Mouse (Mus musculus): ENCODE measurements at regions not wholly inside any gene's neighbourhood (a gene's known extent, or its start where the extent isn't known, plus 50 kb on each side); places are given as distances from the start of the nearest gene placed in this dataset.

- DNase-seq (ENCODE audit: low spot score): no peak
Observed at GRCm38 (mm10) chr13:59916166-59917044, 93.5 kb upstream of the Tut7 start.

- no peak for DNase-seq (ENCODE audit: low spot score)
Observed at GRCm38 (mm10) chr13:59915734-59916133, 92.8 kb upstream of the Tut7 start.

GRCm38 (mm10) chr13:59910179-59911071 is 87.5 kb upstream of the Tut7 start:
- no peak for DNase-seq (ENCODE audit: low spot score)

GRCm38 (mm10) chr13:59909400-59909799 is 86.5 kb upstream of the Tut7 start:
- DNase-seq (ENCODE audit: low spot score): no peak

GRCm38 (mm10) chr13:59908786-59909185 is 85.8 kb upstream of the Tut7 start:
- DNase-seq (ENCODE audit: low spot score): no peak

GRCm38 (mm10) chr13:59905488-59905887 is 82.5 kb upstream of the Tut7 start:
- no peak for DNase-seq (ENCODE audit: low spot score)

- no peak for DNase-seq (ENCODE audit: low spot score)
Observed at GRCm38 (mm10) chr13:59904415-59904814, 81.5 kb upstream of the Tut7 start.

- DNase-seq (ENCODE audit: low spot score): no peak
Observed at GRCm38 (mm10) chr13:59899521-59899920, 76.6 kb upstream of the Tut7 start.

- no peak for DNase-seq (ENCODE audit: low spot score)
Observed at GRCm38 (mm10) chr13:59895754-59896153, 72.8 kb upstream of the Tut7 start.

- DNase-seq (ENCODE audit: low spot score): no peak
Observed at GRCm38 (mm10) chr13:59894094-59894493, 71.1 kb upstream of the Tut7 start.

- no peak for DNase-seq (ENCODE audit: low spot score)
Observed at GRCm38 (mm10) chr13:59892961-59893360, 70.0 kb upstream of the Tut7 start.

GRCm38 (mm10) chr13:59892340-59892739 is 69.4 kb upstream of the Tut7 start:
- no peak for DNase-seq (ENCODE audit: low spot score)

GRCm38 (mm10) chr13:59891737-59892136 is 68.8 kb upstream of the Tut7 start:
- DNase-seq (ENCODE audit: low spot score): no peak

GRCm38 (mm10) chr13:59889468-59890117 is 66.6 kb upstream of the Tut7 start:
- peak; percentile 31 for DNase-seq (ENCODE audit: low spot score)

GRCm38 (mm10) chr13:59888038-59889016 is 65.4 kb upstream of the Tut7 start:
- no peak for DNase-seq (ENCODE audit: low spot score)

- DNase-seq (ENCODE audit: low spot score): no peak
Observed at GRCm38 (mm10) chr13:59887306-59887705, 64.4 kb upstream of the Tut7 start.

GRCm38 (mm10) chr13:59886572-59886971 is 63.6 kb upstream of the Tut7 start:
- DNase-seq (ENCODE audit: low spot score): no peak

GRCm38 (mm10) chr13:59881989-59882784 is 59.2 kb upstream of the Tut7 start:
- no peak for DNase-seq (ENCODE audit: low spot score)

- DNase-seq (ENCODE audit: low spot score): no peak
Observed at GRCm38 (mm10) chr13:59880055-59880454, 57.1 kb upstream of the Tut7 start.

GRCm38 (mm10) chr13:59875637-59876036 is 52.7 kb upstream of the Tut7 start:
- DNase-seq (ENCODE audit: low spot score): no peak
